Mouse (Mus musculus) heart, embryonic 13.5 days (tissue): ENCODE measurements around the gene Sipa1l3. TPM values are rescaled to one million over a fixed set of nuclear protein-coding genes. Genes with fewer than 3 reads are reported as not detected.

Experiments used
- ATAC-seq: fragments of 200-750 bp; cut with Nextera tagmentation; 2 replicates; pipeline ENCODE4 v1.8.0; 2017; ENCODE audit warnings: moderate TSS enrichment; ENCODE audit not compliant: insufficient number of reproducible peaks, low FRiP score, low TSS enrichment; ENCODE audit errors: extremely low read depth
- H3K27ac ChIP-seq: fragments of 300-500 bp; sonication (generic); replicated peaks from 2 replicates; pipeline ENCODE4 v1.5.1; 2015; ENCODE audit warnings: moderate library complexity, mild to moderate bottlenecking, inconsistent platforms
- H3K27me3 ChIP-seq: fragments of 300-500 bp; sonication (generic); replicated peaks from 2 replicates; pipeline ENCODE4 v1.6.1; 2015; ENCODE audit warnings: mild to moderate bottlenecking, inconsistent platforms
- H3K36me3 ChIP-seq: fragments of 300-500 bp; sonication (generic); 2 replicates; pipeline ENCODE4 v1.6.1; 2015; ENCODE audit warnings: mild to moderate bottlenecking, inconsistent platforms
- H3K4me1 ChIP-seq: fragments of 300-500 bp; sonication (generic); 2 replicates; pipeline ENCODE4 v1.6.1; 2015; ENCODE audit warnings: inconsistent platforms
- H3K4me2 ChIP-seq: fragments of 300-500 bp; sonication (generic); 2 replicates; pipeline ENCODE4 v1.6.1; 2015; ENCODE audit warnings: inconsistent platforms, mild to moderate bottlenecking, moderate library complexity
- H3K4me3 ChIP-seq: fragments of 300-500 bp; sonication (generic); 2 replicates; pipeline ENCODE4 v1.5.1; 2015; ENCODE audit warnings: moderate library complexity, mild to moderate bottlenecking, inconsistent platforms
- H3K9ac ChIP-seq: fragments of 300-500 bp; sonication (generic); 2 replicates; pipeline ENCODE4 v1.6.1; 2015; ENCODE audit warnings: inconsistent platforms, mild to moderate bottlenecking, moderate library complexity
- H3K9me3 ChIP-seq: fragments of 300-500 bp; sonication (generic); 2 replicates; pipeline ENCODE4 v1.6.1; 2016; ENCODE audit warnings: inconsistent platforms
- WGBS: fragments of 180-500 bp; shearing (Covaris S2); methylation state at CpG from one replicate; pipeline ENCODE4 v1.1.7; 2015; ENCODE audit warnings: mixed read lengths; 5-methylcytosine and 5-hydroxymethylcytosine counted together
- polyA plus RNA-seq: library from polyadenylated mRNA; unstranded; fragments of >200 nt; fragmentation: Nextera tagmentation; extraction: Ambion mirVana; gene quantifications from 2 replicates; pipeline ENCODE4 v1.2.1, GENCODE M21; 2015

Gene Sipa1l3
- polyA plus RNA-seq, 1 experiment from 2014 or later: 4.1 TPM

DNA sequence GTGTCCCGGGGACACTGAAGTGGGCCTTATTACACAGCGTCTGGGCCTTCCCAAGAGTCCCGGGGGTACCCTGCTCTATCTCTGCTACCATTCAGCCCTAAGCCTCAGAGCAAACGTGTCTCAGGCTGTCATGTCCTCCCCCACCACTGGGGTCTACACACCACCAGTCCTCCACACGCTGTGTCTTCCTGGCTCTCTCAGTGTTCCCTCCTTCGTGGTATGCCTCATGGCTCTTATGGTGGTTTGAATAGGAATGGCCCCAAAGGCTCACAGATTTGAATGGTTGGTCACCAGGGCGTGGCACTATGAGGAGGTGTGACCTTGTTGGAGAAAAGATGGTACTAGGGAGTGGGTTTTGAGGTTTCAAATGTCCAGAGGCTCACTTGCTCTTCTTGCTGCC is 43.4 kb downstream of the Sipa1l3 start:
- no peak overlapping the region for H3K9ac ChIP-seq
- no peak overlapping the region for H3K27ac ChIP-seq
- 83% methylated on average over 7 of the region's 7 CpGs for WGBS
- no peak overlapping the region for H3K4me2 ChIP-seq
- H3K27me3 ChIP-seq: peaks cover 99% of the 10 kb centered on the region
- no peaks in the 10 kb centered on the region for H3K9me3 ChIP-seq
- no peak for ATAC-seq
- H3K36me3 ChIP-seq: no peaks in the 10 kb centered on the region
- H3K4me3 ChIP-seq: no peak overlapping the region
- H3K4me1 ChIP-seq: peaks cover 3% of the 10 kb centered on the region; the same call in 1 of the 2 replicates

DNA sequence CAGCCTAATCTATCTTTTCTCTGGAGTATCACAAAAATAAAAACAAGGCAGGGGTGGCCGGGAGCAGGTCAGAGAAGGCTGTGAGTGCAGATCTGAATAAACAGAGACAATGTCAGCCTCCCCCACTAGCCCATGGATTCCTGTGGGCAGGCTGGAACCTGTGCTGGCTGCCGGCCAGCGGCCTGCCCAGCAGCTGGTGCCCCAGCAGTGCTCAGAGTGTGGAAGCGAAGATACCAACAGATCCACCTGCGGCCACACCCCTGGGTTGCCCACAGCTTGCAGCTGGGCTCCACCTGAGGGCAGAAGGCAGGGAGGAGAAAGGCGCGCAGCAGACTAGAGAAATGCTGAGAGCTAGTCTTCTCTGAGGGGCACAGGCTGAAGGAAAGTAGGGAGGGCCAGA is 47.1 kb downstream of the Sipa1l3 start:
- 66% methylated on average over 7 of the region's 7 CpGs for WGBS
- Histone ChIP-seq H3K27ac (no peak overlapping the region), H3K9ac (no peak overlapping the region), H3K4me3 (no peak overlapping the region), H3K4me1 (peaks cover 3% of the 10 kb centered on the region; the same call in 1 of the 2 replicates), H3K4me2 (no peak overlapping the region), H3K9me3 (no peaks in the 10 kb centered on the region), H3K36me3 (no peaks in the 10 kb centered on the region), H3K27me3 (peaks cover 100% of the 10 kb centered on the region)
- no peak for ATAC-seq

DNA sequence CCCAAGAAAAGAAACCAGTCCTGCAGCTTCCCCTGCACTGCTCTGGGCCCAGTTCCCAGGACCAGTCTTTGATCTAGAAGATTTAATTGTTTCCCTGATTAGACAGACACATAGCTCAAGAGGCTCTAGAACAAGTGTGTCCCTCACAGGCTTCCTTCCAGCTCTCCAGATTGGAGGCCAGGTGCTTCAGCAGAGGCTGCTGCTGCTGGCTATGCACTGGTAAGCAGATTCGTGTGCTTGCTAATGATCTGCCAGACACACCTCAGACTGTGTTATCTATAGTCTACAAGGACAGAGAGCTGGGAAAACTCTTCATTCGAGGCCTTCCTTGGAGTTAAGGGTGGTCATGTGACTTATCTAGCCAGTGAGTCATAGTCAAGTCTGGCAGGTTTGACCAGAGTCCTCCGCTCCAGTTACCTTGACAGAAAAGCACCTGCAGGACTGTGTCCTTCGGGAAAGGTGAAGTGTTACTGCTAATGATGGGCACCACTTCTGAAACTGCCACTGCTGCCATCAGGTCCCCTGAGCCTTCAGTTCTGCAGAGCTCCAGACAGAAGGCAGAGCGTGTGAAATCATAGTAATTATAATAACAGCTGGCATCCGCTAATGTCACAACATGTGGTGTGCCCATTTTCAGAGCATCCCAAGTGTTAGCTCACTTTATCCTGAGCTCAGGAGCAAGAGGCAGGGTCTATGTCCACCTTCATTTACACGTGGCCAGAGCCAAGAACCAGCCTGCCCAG is 48.7 kb downstream of the Sipa1l3 start:
- Histone ChIP-seq H3K4me1 (peaks cover 3% of the 10 kb centered on the region; the same call in 1 of the 2 replicates), H3K9me3 (no peaks in the 10 kb centered on the region), H3K36me3 (no peaks in the 10 kb centered on the region), H3K9ac (no peak overlapping the region), H3K27ac (no peak overlapping the region), H3K27me3 (peaks cover 100% of the 10 kb centered on the region), H3K4me3 (no peak overlapping the region), H3K4me2 (no peak overlapping the region)
- WGBS: 62% methylated on average over 7 of the region's 7 CpGs
- ATAC-seq: no peak

GRCm38 (mm10) chr7:29468593-29468992 is 49.8 kb downstream of the Sipa1l3 start:
- Histone ChIP-seq H3K9me3 (no peaks in the 10 kb centered on the region), H3K4me3 (no peak overlapping the region)

GRCm38 (mm10) chr7:29466585-29466984 is 51.9 kb downstream of the Sipa1l3 start:
- no peak for ATAC-seq
- H3K4me2 ChIP-seq: no peak overlapping the region
- no peak overlapping the region for H3K27ac ChIP-seq
- 63% methylated on average over 10 of the region's 10 CpGs for WGBS
- no peaks in the 10 kb centered on the region for H3K36me3 ChIP-seq
- H3K9me3 ChIP-seq: no peaks in the 10 kb centered on the region
- no peak overlapping the region for H3K9ac ChIP-seq
- H3K4me1 ChIP-seq: peaks cover 5% of the 10 kb centered on the region
- peaks cover 99% of the 10 kb centered on the region for H3K27me3 ChIP-seq
- H3K4me3 ChIP-seq: no peak overlapping the region

More at GRCm38 (mm10) chr7:29468593-29468992, 49.8 kb downstream of the Sipa1l3 start:
- Histone ChIP-seq H3K27me3 (peaks cover 100% of the 10 kb centered on the region), H3K27ac (no peak overlapping the region), H3K4me1 (peaks cover 3% of the 10 kb centered on the region; the same call in 1 of the 2 replicates), H3K4me2 (no peak overlapping the region), H3K9ac (no peak overlapping the region), H3K36me3 (no peaks in the 10 kb centered on the region)
- no peak for ATAC-seq
- WGBS: 82% methylated on average over 5 of the region's 5 CpGs

- ATAC-seq: no peak
- H3K9me3 ChIP-seq: peaks cover under 1% of the 10 kb centered on the region; the same call in 1 of the 2 replicates
- no peak overlapping the region for H3K9ac ChIP-seq
- H3K27ac ChIP-seq: no peak overlapping the region
- H3K4me3 ChIP-seq: no peak overlapping the region
- H3K4me1 ChIP-seq: peaks cover 10% of the 10 kb centered on the region
- no peaks in the 10 kb centered on the region for H3K36me3 ChIP-seq
- H3K4me2 ChIP-seq: no peak overlapping the region
- H3K27me3 ChIP-seq: peaks cover 96% of the 10 kb centered on the region
- 77% methylated on average over 4 of the region's 4 CpGs for WGBS
These were observed 52.7 kb downstream of the Sipa1l3 start for GRCm38 (mm10) chr7:29465736-29466135.

- peaks cover 12% of the 10 kb centered on the region for H3K4me1 ChIP-seq
- H3K27ac ChIP-seq: no peak overlapping the region
- H3K4me3 ChIP-seq: no peak overlapping the region
- H3K27me3 ChIP-seq: peaks cover 96% of the 10 kb centered on the region
- no peaks in the 10 kb centered on the region for H3K36me3 ChIP-seq
- no peak overlapping the region for H3K9ac ChIP-seq
- H3K9me3 ChIP-seq: peaks cover 4% of the 10 kb centered on the region; the same call in 1 of the 2 replicates
- H3K4me2 ChIP-seq: no peak overlapping the region
- no peak for ATAC-seq
- WGBS: 79% methylated on average over 3 of the region's 3 CpGs
These were observed 55.6 kb downstream of the Sipa1l3 start for GRCm38 (mm10) chr7:29462820-29463219.

GRCm38 (mm10) chr7:29462178-29462577 is 56.3 kb downstream of the Sipa1l3 start:
- H3K9ac ChIP-seq: no peak overlapping the region
- ATAC-seq: no peak
- peaks cover 96% of the 10 kb centered on the region for H3K27me3 ChIP-seq
- H3K4me1 ChIP-seq: peaks cover 15% of the 10 kb centered on the region
- WGBS: 72% methylated on average over 5 of the region's 5 CpGs
- H3K36me3 ChIP-seq: no peaks in the 10 kb centered on the region
- H3K27ac ChIP-seq: no peak overlapping the region
- no peak overlapping the region for H3K4me2 ChIP-seq
- H3K4me3 ChIP-seq: no peak overlapping the region
- peaks cover 4% of the 10 kb centered on the region; the same call in 1 of the 2 replicates for H3K9me3 ChIP-seq

DNA sequence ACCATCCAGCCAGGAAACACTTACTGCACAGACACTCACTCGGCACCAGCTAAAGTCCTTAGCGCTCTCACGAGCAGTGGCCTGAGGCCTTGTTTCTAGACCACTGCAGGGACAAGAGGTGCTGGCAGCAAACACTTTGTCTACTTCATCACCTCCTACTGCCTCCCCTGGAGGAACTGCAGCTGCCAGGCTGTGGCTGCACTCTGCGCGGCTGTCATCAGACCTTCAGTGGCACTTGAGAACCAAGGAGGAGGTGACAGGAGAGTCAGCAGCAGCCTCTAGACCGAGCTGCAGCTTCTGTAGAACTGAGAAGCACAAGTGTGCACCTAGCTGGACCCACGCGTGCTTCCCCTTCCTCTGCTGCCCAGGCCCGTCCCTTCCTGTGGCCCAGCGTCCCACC is 56.9 kb downstream of the Sipa1l3 start:
- ATAC-seq: peak; percentile 57; the same call in 1 of the 2 replicates
- H3K9ac ChIP-seq: no peak overlapping the region
- no peaks in the 10 kb centered on the region for H3K36me3 ChIP-seq
- whole genome bisulfite sequencing: 28% methylated on average over 10 of the region's 10 CpGs
- H3K4me2 ChIP-seq: no peak overlapping the region
- peaks cover 96% of the 10 kb centered on the region for H3K27me3 ChIP-seq
- peaks cover 4% of the 10 kb centered on the region; the same call in 1 of the 2 replicates for H3K9me3 ChIP-seq
- H3K27ac ChIP-seq: no peak overlapping the region
- peaks cover 15% of the 10 kb centered on the region for H3K4me1 ChIP-seq
- H3K4me3 ChIP-seq: no peak overlapping the region

- Histone ChIP-seq H3K9me3 (peaks cover 4% of the 10 kb centered on the region; the same call in 1 of the 2 replicates), H3K4me3 (no peak overlapping the region), H3K4me1 (peaks cover 18% of the 10 kb centered on the region), H3K27ac (no peak overlapping the region), H3K36me3 (no peaks in the 10 kb centered on the region), H3K9ac (no peak overlapping the region), H3K4me2 (no peak overlapping the region), H3K27me3 (peaks cover 94% of the 10 kb centered on the region)
- no peak for ATAC-seq
- WGBS: 80% methylated on average over 14 of the region's 14 CpGs
These were observed 59.3 kb downstream of the Sipa1l3 start for GRCm38 (mm10) chr7:29458889-29459740.

DNA sequence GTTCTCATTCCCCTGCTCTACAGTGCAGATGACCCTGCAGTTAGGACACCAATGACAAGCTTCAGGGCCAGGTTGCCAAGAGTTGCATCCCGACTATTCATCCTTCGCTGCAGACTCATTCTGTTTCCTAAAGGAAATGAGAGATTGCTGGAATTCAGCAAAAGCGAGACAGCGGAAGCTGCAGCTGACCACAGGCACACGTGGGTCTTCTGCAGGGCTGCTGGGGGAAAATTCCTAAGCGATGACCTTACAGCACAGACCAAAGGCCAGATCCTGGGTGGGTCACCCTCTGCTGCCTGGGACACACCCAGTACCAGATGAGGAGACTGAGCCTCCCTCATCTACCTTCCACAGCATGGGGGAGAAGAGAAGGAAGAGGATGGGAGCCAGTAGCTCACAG is 60.7 kb downstream of the Sipa1l3 start:
- Histone ChIP-seq H3K27ac (no peak overlapping the region; the same call in 1 of the 2 replicates), H3K4me3 (no peak overlapping the region), H3K27me3 (peaks cover 94% of the 10 kb centered on the region), H3K4me2 (no peak overlapping the region), H3K36me3 (no peaks in the 10 kb centered on the region), H3K9ac (no peak overlapping the region), H3K4me1 (peaks cover 31% of the 10 kb centered on the region), H3K9me3 (peaks cover 4% of the 10 kb centered on the region; the same call in 1 of the 2 replicates)
- ATAC-seq: no peak
- 42% methylated on average over 6 of the region's 6 CpGs for WGBS
